Mouse (Mus musculus) E14TG2a.4 (cell line): ENCODE data around the gene Grin1.

Experiments used
- CTCF ChIP-seq: conservative IDR thresholded peaks from 2 replicates; pipeline ENCODE4 v1.5.1; 2014; ENCODE audit warnings: low read length
- NANOG ChIP-seq: IDR thresholded peaks from 2 replicates; pipeline ENCODE4 v1.6.1; 2014; ENCODE audit warnings: borderline replicate concordance, low read length, mixed read lengths
- POU5F1 ChIP-seq: IDR thresholded peaks from 2 replicates; pipeline ENCODE4 v1.6.1; 2014; ENCODE audit warnings: low read length, borderline replicate concordance

DNA sequence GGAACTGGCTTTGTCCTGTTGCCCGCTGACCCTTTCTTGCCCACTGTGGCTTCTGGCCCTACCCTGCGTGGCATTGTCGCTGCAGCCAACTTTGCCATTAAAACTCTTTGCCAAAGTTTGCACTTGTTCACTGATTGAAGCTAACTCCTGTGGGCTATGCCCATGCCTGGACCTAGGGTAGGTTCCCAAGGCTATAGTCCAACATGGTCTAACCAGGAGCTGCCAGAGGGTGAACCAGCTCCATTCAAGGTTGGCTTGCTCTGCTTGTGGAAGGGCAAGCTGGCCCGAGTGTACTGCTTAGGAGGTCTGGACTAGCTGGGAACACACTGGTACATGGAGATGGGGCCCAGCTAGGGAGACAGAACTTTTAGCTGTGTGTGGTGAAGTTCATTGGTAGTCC is 74.8 kb downstream of the Grin1 start:
- TF ChIP-seq CTCF (no peak), NANOG (no peak), POU5F1 (no peak)
